ENCODE assay signal across 38 mouse cellular contexts in the genomic region with DNA sequence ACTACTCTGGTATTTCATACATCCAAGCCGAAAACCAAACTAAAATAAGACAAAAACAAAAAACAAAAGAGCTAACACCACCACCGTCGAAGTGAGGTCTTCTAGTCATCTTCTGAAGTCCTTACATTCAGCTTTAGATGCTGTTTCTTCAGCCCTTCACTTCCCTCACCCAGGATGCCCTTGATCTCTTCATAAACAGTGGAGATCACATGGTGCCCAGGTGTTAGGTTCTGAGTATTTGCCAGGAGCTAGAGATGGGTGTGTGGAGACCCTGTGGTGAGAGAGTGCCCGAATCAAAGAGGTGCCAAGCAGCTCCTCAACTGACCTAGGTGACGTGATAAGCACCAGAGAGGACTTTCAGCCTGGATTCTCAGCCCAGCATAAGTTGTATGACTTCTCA. TPM values are rescaled to one million over a fixed set of nuclear protein-coding genes. Genes with fewer than 3 reads are reported as not detected.
DNase-seq lines count a peak whose midpoint lies in the region; ATAC-seq lines count a peak whose summit lies in the region.
"Had no signal": no experiment of that assay in that cellular context is flagged by ENCODE, and none has a peak within 500 bp of the region (broad histone marks: within the 10 kb centered on the region; RNA-seq: fewer than 3 reads in every experiment).

No protein-coding gene starts in this region.

- DNase-seq in heart, adult 8-10 months (ENCODE audit: low spot score) = no peak
- DNase-seq in thymus, postnatal 10 days (ENCODE audit: low spot score in 2 of 2) = peak; percentile 25 to 41
- DNase-seq in right cerebral cortex, postnatal 36 days (ENCODE audit: low spot score in 2 of 2) = no peak
- DNase-seq in heart, postnatal 14 days = no peak
- DNase-seq: adrenal gland, postnatal 10 days; cerebellum, adult 11 months; cerebellum, adult 9-11 months; gastrocnemius, adult 2 months; heart, postnatal 36 days; kidney, adult 9 months; kidney, postnatal 14 days; liver; lung, embryonic 14.5 days; lung, postnatal 14 days; right cerebral cortex, adult 18-20 months; right cerebral cortex, postnatal 4 days had no signal

- H3K4me2 ChIP-seq in heart, embryonic 16.5 days (ENCODE audit: low read depth, low read length) = no peak overlapping the region
- no peak overlapping the region for H3K4me2 ChIP-seq in midbrain, embryonic 15.5 days
- H3K4me2 ChIP-seq: embryonic facial prominence, embryonic 13.5 days; forebrain, embryonic 15.5 days; hindbrain, embryonic 12.5 days; lung, embryonic 14.5 days; neural tube, embryonic 12.5 days had no signal

- no peaks in the 10 kb centered on the region; the same call in 1 of the 2 replicates for H3K4me1 ChIP-seq in heart, embryonic 16.5 days (ENCODE audit: control insufficient read depth, insufficient read depth, low read length)
- no peaks in the 10 kb centered on the region for H3K4me1 ChIP-seq in midbrain, embryonic 15.5 days
- H3K4me1 ChIP-seq: embryonic facial prominence, embryonic 13.5 days; forebrain, embryonic 10.5 days; forebrain, embryonic 15.5 days; hindbrain, embryonic 12.5 days; midbrain, embryonic 10.5 days; neural tube, embryonic 12.5 days had no signal

- no peak overlapping the region for H3K9ac ChIP-seq in heart, embryonic 16.5 days (ENCODE audit: low read length)
- no peak overlapping the region for H3K9ac ChIP-seq in midbrain, embryonic 15.5 days
- H3K9ac ChIP-seq: embryonic facial prominence, embryonic 13.5 days; forebrain, embryonic 15.5 days; hindbrain, embryonic 12.5 days; liver, embryonic 14.5 days; lung, embryonic 14.5 days; neural tube, embryonic 12.5 days had no signal

- peak; percentile 52; the same call in 1 of the 2 replicates for ATAC-seq in heart, embryonic 16.5 days (replicated peaks; ENCODE audit: extremely low read depth, insufficient read depth, low FRiP score)
- peak; percentile 52 for ATAC-seq in inflammation-experienced regulatory T-cells, adult 6 months
- no peak for ATAC-seq in midbrain, embryonic 15.5 days (replicated peaks)
- no peak for ATAC-seq in megakaryocyte-erythroid progenitor cell, adult 5-6 weeks (replicated peaks; ENCODE audit: low FRiP score, low TSS enrichment, poor library complexity, severe bottlenecking)
- ATAC-seq: forebrain, embryonic 15.5 days; intestine, postnatal 0 days; midbrain, embryonic 16.5 days had no signal

- H3K4me3 ChIP-seq in heart, embryonic 16.5 days (ENCODE audit: low read length) = no peak overlapping the region
- no peak overlapping the region for H3K4me3 ChIP-seq in midbrain, embryonic 15.5 days
- H3K4me3 ChIP-seq: embryonic facial prominence, embryonic 13.5 days; forebrain, embryonic 10.5 days; forebrain, embryonic 15.5 days; gastrocnemius, adult 2 months; hindbrain, embryonic 12.5 days; midbrain, embryonic 10.5 days; neural tube, embryonic 12.5 days had no signal

- intact Hi-C loops in heart, postnatal 14 days (cut with DNase I) = no loop called here

- H3K27me3 ChIP-seq in heart, embryonic 16.5 days (ENCODE audit: control insufficient read depth, insufficient read depth, low read length) = no peaks in the 10 kb centered on the region
- no peaks in the 10 kb centered on the region for H3K27me3 ChIP-seq in midbrain, embryonic 15.5 days (replicated peaks)
- H3K27me3 ChIP-seq: embryonic facial prominence, embryonic 13.5 days; forebrain, embryonic 15.5 days; hindbrain, embryonic 12.5 days; neural tube, embryonic 12.5 days had no signal

- no peaks in the 10 kb centered on the region for H3K36me3 ChIP-seq in heart, embryonic 16.5 days (ENCODE audit: control insufficient read depth, insufficient read depth)
- H3K36me3 ChIP-seq in midbrain, embryonic 15.5 days (replicated peaks) = no peaks in the 10 kb centered on the region
- H3K36me3 ChIP-seq: embryonic facial prominence, embryonic 13.5 days; forebrain, embryonic 10.5 days; forebrain, embryonic 15.5 days; hindbrain, embryonic 12.5 days; midbrain, embryonic 10.5 days; neural tube, embryonic 12.5 days had no signal

- 62% methylated on average over 5 of the region's 5 CpGs for WGBS in heart, embryonic 16.5 days
- 81% methylated on average over 5 of the region's 5 CpGs for WGBS in midbrain, embryonic 15.5 days

- H3K27ac ChIP-seq in heart, embryonic 16.5 days (ENCODE audit: low read length) = no peak overlapping the region
- no peak overlapping the region for H3K27ac ChIP-seq in midbrain, embryonic 15.5 days
- H3K27ac ChIP-seq: embryonic facial prominence, embryonic 13.5 days; forebrain, embryonic 10.5 days; forebrain, embryonic 15.5 days; gastrocnemius, adult 2 months; hindbrain, embryonic 12.5 days; liver, embryonic 14.5 days; midbrain, embryonic 10.5 days; neural tube, embryonic 12.5 days had no signal

- H3K9me3 ChIP-seq in heart, embryonic 16.5 days (replicated peaks; ENCODE audit: control insufficient read depth, low read length) = no peaks in the 10 kb centered on the region
- H3K9me3 ChIP-seq in midbrain, embryonic 15.5 days = no peaks in the 10 kb centered on the region
- H3K9me3 ChIP-seq: embryonic facial prominence, embryonic 13.5 days; forebrain, embryonic 10.5 days; forebrain, embryonic 15.5 days; hindbrain, embryonic 12.5 days; midbrain, embryonic 10.5 days; neural tube, embryonic 12.5 days had no signal

RNA-seq across cellular contexts. Expression of a gene that starts 22.6 kb away (rescaled TPM):
- not detected in 2 replicates for polyA plus RNA-seq in heart, embryonic 16.5 days (2015; fragmentation: Nextera tagmentation; extraction: Ambion mirVana)
- not detected for total RNA-seq in heart, adult 8-10 months (2022)
- polyA plus RNA-seq in inflammation-experienced regulatory T-cells, adult 6 months (2017; shearing (Covaris generic)) = 10 to 100 TPM; 65.0 to 80.7 (median 69.6) TPM
- not detected in 2 replicates for polyA plus RNA-seq in midbrain, embryonic 15.5 days (2015; fragmentation: Nextera tagmentation; extraction: Ambion mirVana)
- total RNA-seq in heart, postnatal 14 days (2021) = under 1 TPM in 1 of 2 experiments, not detected in 1; 0.17 TPM
- total RNA-seq in megakaryocyte-erythroid progenitor cell, adult 5-6 weeks (2014; fragmentation: Nextera tagmentation) = not detected in 2 replicates
- not detected in 2 replicates for total RNA-seq in megakaryocyte-erythroid progenitor cell, adult 5-6 weeks (2017)
- total RNA-seq: gastrocnemius, adult 2 months; gastrocnemius, postnatal 4 days; heart, postnatal 36 days; layer of hippocampus, adult 18-20 months; layer of hippocampus, postnatal 10 days; left cerebral cortex, adult 18-20 months; left cerebral cortex, postnatal 14 days had no signal
- polyA plus RNA-seq: C2C12; embryonic facial prominence, embryonic 13.5 days; forebrain, embryonic 10.5 days; forebrain, embryonic 15.5 days; heart, embryonic 14.5 days; hindbrain, embryonic 12.5 days; intestine, postnatal 0 days; limb, embryonic 11.5 days; liver, embryonic 14.5 days; lung, embryonic 14.5 days; midbrain, embryonic 10.5 days; midbrain, embryonic 16.5 days; neural tube, embryonic 12.5 days; stomach, embryonic 14.5 days had no signal

Comparison
In these comparisons a context has a peak if more than half of its experiments do, and no peak if none do; other contexts are left out.
1. ATAC-seq: peak in heart, embryonic 16.5 days (single experiment) and inflammation-experienced regulatory T-cells, adult 6 months (single experiment); none in midbrain, embryonic 15.5 days (single experiment) and megakaryocyte-erythroid progenitor cell, adult 5-6 weeks (single experiment).
2. DNase-seq: peak in thymus, postnatal 10 days (2 of 2); none in heart, adult 8-10 months (single experiment), right cerebral cortex, postnatal 36 days (0 of 2) and heart, postnatal 14 days (0 of 2).